Mouse (Mus musculus) cerebellum, postnatal 36 days (tissue): ENCODE measurements around the gene Ticam1.

Experiments used
- DNase-seq, 2 experiments: peaks; one replicate each; pipeline ENCODE4 v3.0.0; 2021 to 2022; ENCODE audit warnings: mixed read lengths in 2 of 2

Gene Ticam1

GRCm38 (mm10) chr17:56290388-56291170 lies 14.0 kb upstream of the Ticam1 start:
- DNase-seq = peak; percentile 38 to 52

- no peak for DNase-seq
These were observed 13.1 kb upstream of the Ticam1 start for GRCm38 (mm10) chr17:56289371-56290331.

- no peak for DNase-seq
These were observed 12.3 kb upstream of the Ticam1 start for GRCm38 (mm10) chr17:56288866-56289265.

GRCm38 (mm10) chr17:56287830-56288229 lies 11.2 kb upstream of the Ticam1 start:
- no peak for DNase-seq

- DNase-seq = no peak
These were observed 9.4 kb upstream of the Ticam1 start for GRCm38 (mm10) chr17:56285995-56286394.

GRCm38 (mm10) chr17:56283316-56283715 lies 6.7 kb upstream of the Ticam1 start:
- DNase-seq = no peak

- DNase-seq = no peak
These were observed 6.2 kb upstream of the Ticam1 start for GRCm38 (mm10) chr17:56282802-56283201.

GRCm38 (mm10) chr17:56281193-56281592 lies 4.6 kb upstream of the Ticam1 start:
- DNase-seq = no peak

GRCm38 (mm10) chr17:56279481-56280155 lies 3.0 kb upstream of the Ticam1 start:
- DNase-seq = no peak

- no peak for DNase-seq
These were observed 1.8 kb upstream of the Ticam1 start for GRCm38 (mm10) chr17:56278340-56278739.

- no peak for DNase-seq
These were observed 944 bp upstream of the Ticam1 start for GRCm38 (mm10) chr17:56277567-56277893.

- DNase-seq = peak in 1 of 2 experiments; percentile 14
These were observed 625 bp downstream of the Ticam1 start for GRCm38 (mm10) chr17:56275842-56276480.

- DNase-seq = no peak
These were observed 2.6 kb downstream of the Ticam1 start for GRCm38 (mm10) chr17:56273986-56274385.

- DNase-seq = no peak
These were observed 3.1 kb downstream of the Ticam1 start for GRCm38 (mm10) chr17:56273482-56273881.

GRCm38 (mm10) chr17:56272644-56273043 lies 3.9 kb downstream of the Ticam1 start:
- no peak for DNase-seq

GRCm38 (mm10) chr17:56271609-56272253 lies 4.9 kb downstream of the Ticam1 start:
- no peak for DNase-seq

GRCm38 (mm10) chr17:56269741-56270140 lies 6.8 kb downstream of the Ticam1 start:
- DNase-seq = no peak

GRCm38 (mm10) chr17:56269153-56269630 lies 7.4 kb downstream of the Ticam1 start:
- DNase-seq = peak; percentile 55 to 69

GRCm38 (mm10) chr17:56266271-56266670 lies 10.3 kb downstream of the Ticam1 start:
- no peak for DNase-seq

GRCm38 (mm10) chr17:56265869-56266268 lies 10.7 kb downstream of the Ticam1 start:
- no peak for DNase-seq

GRCm38 (mm10) chr17:56265011-56265410 lies 11.6 kb downstream of the Ticam1 start:
- DNase-seq = no peak

GRCm38 (mm10) chr17:56264020-56264419 lies 12.6 kb downstream of the Ticam1 start:
- DNase-seq = peak; percentile 80 to 81
